Mouse (Mus musculus) CH12.LX (cell line): ENCODE measurements at regions not wholly inside any gene's neighbourhood (a gene's known extent, or its start where the extent isn't known, plus 50 kb on each side); places are given as distances from the start of the nearest gene placed in this dataset.

Experiments
- DNase-seq: peaks from one replicate; pipeline ENCODE4 v3.0.0-alpha.2; 2013; ENCODE audit errors: extremely low read depth
- H3K27ac ChIP-seq: 2 replicates; pipeline ENCODE4 v1.5.1; 2012; ENCODE audit warnings: low read depth, mild to moderate bottlenecking, control low read depth, moderate library complexity; ENCODE audit not compliant: insufficient read depth
- H3K27me3 ChIP-seq: replicated peaks from 2 replicates; pipeline ENCODE3; 2012; ENCODE audit warnings: inconsistent platforms
- H3K36me3 ChIP-seq, 2 experiments: replicated peaks in 1 of 2; 2 replicates each; pipeline versions ENCODE3 to v1.6.1; 2012; ENCODE audit warnings: inconsistent platforms in 1 of 2, low read length in 1 of 2, mild to moderate bottlenecking in 1 of 2, mixed read lengths in 1 of 2, moderate library complexity in 1 of 2; ENCODE audit not compliant: control insufficient read depth in 1 of 2, insufficient read depth in 1 of 2
- H3K4me1 ChIP-seq, 2 experiments: 2 replicates each; pipeline ENCODE4 v1.6.1; 2012; ENCODE audit warnings: inconsistent platforms in 1 of 2, moderate library complexity in 1 of 2; ENCODE audit not compliant: insufficient read depth in 2 of 2, control insufficient read depth in 1 of 2
- H3K4me2 ChIP-seq: 2 replicates; pipeline ENCODE4 v1.6.1; 2012; ENCODE audit warnings: low read depth, mild to moderate bottlenecking, control low read depth; ENCODE audit not compliant: poor library complexity, insufficient read depth, severe bottlenecking
- H3K4me3 ChIP-seq, 3 experiments: fragments of 150-350 bp in 1 of 3; sonication (generic) in 1 of 3; replicated peaks in 1 of 3; 2 replicates each; pipeline versions ENCODE3 to v1.5.1; 2011 to 2012; ENCODE audit warnings: low read depth in 2 of 3, low read length in 2 of 3, mild to moderate bottlenecking in 2 of 3, moderate library complexity in 2 of 3, control low read depth in 1 of 3, improper control_type of control experiment in 1 of 3, inconsistent platforms in 1 of 3, mixed read lengths in 1 of 3; ENCODE audit not compliant: poor library complexity in 1 of 3
- H3K79me2 ChIP-seq: replicated peaks from 2 replicates; pipeline ENCODE4 v1.6.1; 2012; ENCODE audit warnings: mild to moderate bottlenecking, moderate library complexity; ENCODE audit not compliant: control insufficient read depth, poor library complexity, insufficient read depth, severe bottlenecking; ENCODE audit errors: extremely low read depth
- H3K9ac ChIP-seq: 2 replicates; pipeline ENCODE4 v1.6.1; 2012; ENCODE audit warnings: low read depth, mild to moderate bottlenecking, control low read depth, moderate library complexity; ENCODE audit not compliant: insufficient read depth
- H3K9me3 ChIP-seq: replicated peaks from 2 replicates; pipeline ENCODE3; 2012; ENCODE audit warnings: low read length, inconsistent platforms, mixed read lengths
- BHLHE40 ChIP-seq: IDR thresholded peaks from 2 replicates; pipeline ENCODE4 v1.6.1; 2011; ENCODE audit warnings: mild to moderate bottlenecking, low read depth, low read length, improper control_type of control experiment
- CHD1 ChIP-seq: IDR thresholded peaks from 2 replicates; pipeline ENCODE4 v1.6.1; 2012; ENCODE audit warnings: low read depth, low read length, improper control_type of control experiment, inconsistent platforms
- CHD2 ChIP-seq: IDR thresholded peaks from 2 replicates; pipeline ENCODE4 v1.6.1; 2011; ENCODE audit warnings: low read length, improper control_type of control experiment
- CTCF ChIP-seq, 2 experiments: IDR thresholded peaks in 1 of 2; conservative IDR thresholded peaks in 1 of 2; 2 replicates each; pipeline ENCODE4 v1.5.1; 2011 to 2012; ENCODE audit warnings: low read depth in 2 of 2, low read length in 2 of 2, improper control_type of control experiment in 1 of 2, inconsistent platforms in 1 of 2, mild to moderate bottlenecking in 1 of 2, moderate library complexity in 1 of 2
- GABPA ChIP-seq: IDR thresholded peaks from 2 replicates; pipeline ENCODE4 v1.6.1; 2012; ENCODE audit warnings: low read depth, low read length, improper control_type of control experiment, inconsistent platforms; ENCODE audit not compliant: insufficient replicate concordance
- HCFC1 ChIP-seq: IDR thresholded peaks from 2 replicates; pipeline ENCODE4 v1.6.1; 2012; ENCODE audit warnings: low read depth, mild to moderate bottlenecking, inconsistent platforms, low read length, improper control_type of control experiment
- IRF4 ChIP-seq: IDR thresholded peaks from 2 replicates; pipeline ENCODE4 v1.6.1; 2014; ENCODE audit warnings: low read depth, mild to moderate bottlenecking, inconsistent platforms, low read length, improper control_type of control experiment
- JUND ChIP-seq: conservative IDR thresholded peaks from 2 replicates; pipeline ENCODE4 v1.6.1; 2011; ENCODE audit warnings: low read depth, low read length, improper control_type of control experiment
- KAT2A ChIP-seq: IDR thresholded peaks from 2 replicates; pipeline ENCODE4 v1.6.1; 2012; ENCODE audit warnings: low read length, improper control_type of control experiment, inconsistent platforms; ENCODE audit not compliant: insufficient replicate concordance
- MAFK ChIP-seq: IDR thresholded peaks from 2 replicates; pipeline ENCODE4 v1.6.1; 2011; ENCODE audit warnings: low read length, improper control_type of control experiment; ENCODE audit not compliant: insufficient replicate concordance
- MEF2A ChIP-seq: IDR thresholded peaks from 2 replicates; pipeline ENCODE4 v1.6.1; 2014; ENCODE audit warnings: low read depth, mild to moderate bottlenecking, inconsistent platforms, low read length, improper control_type of control experiment, borderline replicate concordance
- MXI1 ChIP-seq: IDR thresholded peaks from 2 replicates; pipeline ENCODE4 v1.6.1; 2011; ENCODE audit warnings: mild to moderate bottlenecking, low read depth, low read length, improper control_type of control experiment
- MYC ChIP-seq: IDR thresholded peaks from 2 replicates; pipeline ENCODE4 v1.6.1; 2011; ENCODE audit warnings: low read depth, mild to moderate bottlenecking, improper control_type of control experiment, low read length
- NRF1 ChIP-seq: IDR thresholded peaks from 2 replicates; pipeline ENCODE4 v1.6.1; 2014; ENCODE audit warnings: low read depth, mild to moderate bottlenecking, inconsistent platforms, low read length, improper control_type of control experiment, moderate library complexity
- PAX5 ChIP-seq: IDR thresholded peaks from 2 replicates; pipeline ENCODE4 v1.6.1; 2012; ENCODE audit warnings: low read length, inconsistent platforms, mixed read lengths
- POLR2A ChIP-seq: IDR thresholded peaks from 2 replicates; pipeline ENCODE4 v1.6.1; 2011; ENCODE audit warnings: low read depth, mild to moderate bottlenecking, improper control_type of control experiment, low read length
- POLR2AphosphoS2 ChIP-seq: IDR thresholded peaks from 2 replicates; pipeline ENCODE4 v1.6.1; 2011; ENCODE audit warnings: low read depth, low read length, improper control_type of control experiment
- RAD21 ChIP-seq: IDR thresholded peaks from 2 replicates; pipeline ENCODE4 v1.6.1; 2011; ENCODE audit warnings: low read depth, mild to moderate bottlenecking, low read length, improper control_type of control experiment, moderate library complexity
- SIN3A ChIP-seq: IDR thresholded peaks from 2 replicates; pipeline ENCODE4 v1.6.1; 2012; ENCODE audit warnings: low read length, improper control_type of control experiment, inconsistent platforms
- TBP ChIP-seq: conservative IDR thresholded peaks from 2 replicates; pipeline ENCODE4 v1.6.1; 2011; ENCODE audit warnings: low read depth, low read length, improper control_type of control experiment
- UBTF ChIP-seq: IDR thresholded peaks from 2 replicates; pipeline ENCODE4 v1.6.1; 2012; ENCODE audit warnings: low read depth, mild to moderate bottlenecking, inconsistent platforms, low read length, improper control_type of control experiment, moderate library complexity
- USF1 ChIP-seq: IDR thresholded peaks from 2 replicates; pipeline ENCODE4 v1.6.1; 2014; ENCODE audit warnings: low read depth, mild to moderate bottlenecking, inconsistent platforms, low read length, improper control_type of control experiment
- ZC3H11A ChIP-seq: IDR thresholded peaks from 2 replicates; pipeline ENCODE4 v1.6.1; 2012; ENCODE audit warnings: low read depth, mild to moderate bottlenecking, inconsistent platforms, low read length, improper control_type of control experiment
- ZKSCAN1 ChIP-seq: IDR thresholded peaks from 2 replicates; pipeline ENCODE4 v1.6.1; 2012; ENCODE audit warnings: low read depth, inconsistent platforms, low read length, improper control_type of control experiment, borderline replicate concordance
- dilution Hi-C: fragments of 300-500 bp; cut with MboI; formaldehyde crosslinking; loops from 2 replicates; pipeline ENCODE4 v1.14.3; 2020; ENCODE audit warnings: low sequenced_read_pairs; ENCODE audit not compliant: extremely low pct_unique_long_range_greater_than_20kb, extremely low pct_ligation_motif_present
- in situ Hi-C: fragments of 300-500 bp; cut with MboI; formaldehyde crosslinking; loops from 3 replicates; pipeline ENCODE4 v1.14.3; 2019; ENCODE audit warnings: low sequenced_read_pairs, low pct_ligation_motif_present, low pct_unique_long_range_greater_than_20kb, mixed read lengths

- dilution Hi-C loops (no loop called here), in situ Hi-C loops (no loop called here)
- H3K4me1 ChIP-seq = no peaks in the 10 kb centered on the region
- no peak overlapping the region for H3K4me2 ChIP-seq
- H3K27me3 ChIP-seq = no peaks in the 10 kb centered on the region
- H3K36me3 ChIP-seq = no peaks in the 10 kb centered on the region
- H3K9me3 ChIP-seq = peaks cover 46% of the 10 kb centered on the region
- no peak for DNase-seq
- no peak overlapping the region for H3K27ac ChIP-seq
- TF ChIP-seq SIN3A = no peak
- TF ChIP-seq ZC3H11A = no peak
- TF ChIP-seq IRF4 = no peak
- no peak for TF ChIP-seq HCFC1
- no peak for TF ChIP-seq BHLHE40
- TF ChIP-seq MAFK = no peak
- no peak for TF ChIP-seq POLR2A
- TF ChIP-seq ZKSCAN1 = no peak
- no peak for TF ChIP-seq GABPA
- H3K4me3 ChIP-seq = no peak overlapping the region
- H3K9ac ChIP-seq = no peak overlapping the region
- no peaks in the 10 kb centered on the region for H3K79me2 ChIP-seq
Measured at GRCm38 (mm10) chr8:103173803-103174429, 388.5 kb upstream of the Cdh11 start.

GRCm38 (mm10) chr8:103180661-103181060 is 395.2 kb upstream of the Cdh11 start:
- H3K4me2 ChIP-seq = no peak overlapping the region
- peaks cover 49% of the 10 kb centered on the region for H3K9me3 ChIP-seq
- no peaks in the 10 kb centered on the region for H3K4me1 ChIP-seq
- H3K36me3 ChIP-seq = no peaks in the 10 kb centered on the region
- no peaks in the 10 kb centered on the region for H3K27me3 ChIP-seq
- H3K9ac ChIP-seq = no peak overlapping the region
- in situ Hi-C loops = no loop called here
- no peaks in the 10 kb centered on the region for H3K79me2 ChIP-seq
- no peak overlapping the region for H3K27ac ChIP-seq
- no peak overlapping the region for H3K4me3 ChIP-seq
- TF ChIP-seq MYC (no peak), CTCF (conservative IDR thresholded peaks at IDR 0.05 in 1 of 2, IDR thresholded peaks at IDR 0.05 in 1 of 2; ENCODE audit: low read depth in 2 of 2, low read length in 2 of 2) (no peak), USF1 (no peak), POLR2AphosphoS2 (no peak), CHD2 (no peak), NRF1 (no peak), TBP (no peak), CHD1 (no peak), JUND (no peak), KAT2A (no peak), MEF2A (no peak), UBTF (no peak), ZKSCAN1 (no peak), MAFK (no peak), MXI1 (no peak), PAX5 (no peak), RAD21 (no peak)
- DNase-seq = no peak
- dilution Hi-C loops = no loop called here
